Mouse (Mus musculus) CD8-positive naive resting alpha-beta T cell, adult 2 months (primary cell): ENCODE results near the gene Dusp8.

Experiments
- DNase-seq, 2 experiments: peaks; one replicate each; pipeline ENCODE4 v3.0.0; 2022; ENCODE audit warnings: low read depth in 2 of 2, low spot score in 2 of 2

Gene Dusp8

DNA sequence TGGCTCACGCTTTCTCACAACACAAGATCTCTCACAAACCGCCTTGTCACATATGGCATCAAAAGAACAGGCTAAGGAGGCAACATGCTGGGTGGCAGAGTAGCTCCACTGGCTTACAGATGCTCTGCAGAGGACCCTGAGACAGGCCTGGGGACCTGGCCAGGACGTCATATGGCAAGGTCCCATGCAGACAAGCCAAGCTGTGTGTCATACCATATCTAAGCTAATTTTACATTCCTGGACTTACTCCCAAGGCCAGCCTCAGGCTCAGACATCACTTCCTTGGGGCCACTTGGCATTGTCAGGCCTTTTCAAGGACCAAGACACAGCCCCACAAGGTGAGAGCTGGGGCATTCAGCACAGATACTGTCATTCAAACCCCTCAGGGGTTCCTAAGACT lies 40.2 kb downstream of the Dusp8 start:
- no peak for DNase-seq

DNA sequence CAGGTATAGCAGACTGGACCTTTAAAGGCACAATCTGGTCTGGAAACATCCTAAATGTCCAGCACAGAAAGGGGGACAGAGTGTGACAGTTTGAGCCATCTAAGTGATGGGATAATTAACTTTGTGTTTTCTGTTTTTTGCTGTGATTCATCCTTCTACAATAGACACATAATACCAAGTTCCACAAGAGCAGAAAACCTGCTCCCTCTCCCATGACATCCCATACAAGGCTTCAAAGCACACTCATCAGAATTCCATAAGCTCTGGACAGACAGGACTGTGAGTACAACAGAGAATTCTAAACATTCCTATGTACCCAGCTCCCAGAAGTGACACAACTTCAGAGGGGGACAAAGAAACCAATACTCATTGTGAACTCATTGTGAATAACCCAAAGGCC lies 45.1 kb downstream of the Dusp8 start:
- no peak for DNase-seq

DNA sequence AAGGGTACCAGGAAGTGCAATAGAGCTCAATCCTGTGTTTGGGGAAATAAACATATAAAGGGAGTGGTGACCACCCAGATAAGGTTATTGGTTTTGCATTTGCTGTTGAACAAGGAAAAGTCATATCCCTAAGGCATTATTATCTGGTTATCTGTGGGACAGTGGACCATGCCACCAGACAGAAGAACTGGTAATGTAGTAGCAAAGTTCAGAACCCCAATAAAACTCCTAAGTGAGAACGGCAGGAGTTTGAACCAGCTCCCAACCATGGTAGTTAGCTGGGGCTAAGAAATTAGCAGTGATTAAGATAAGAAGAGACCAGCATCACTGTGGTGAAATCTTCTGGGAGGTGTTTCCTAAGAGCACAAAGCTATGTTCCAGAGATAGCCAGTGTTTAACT lies 49.7 kb downstream of the Dusp8 start:
- no peak for DNase-seq

DNA sequence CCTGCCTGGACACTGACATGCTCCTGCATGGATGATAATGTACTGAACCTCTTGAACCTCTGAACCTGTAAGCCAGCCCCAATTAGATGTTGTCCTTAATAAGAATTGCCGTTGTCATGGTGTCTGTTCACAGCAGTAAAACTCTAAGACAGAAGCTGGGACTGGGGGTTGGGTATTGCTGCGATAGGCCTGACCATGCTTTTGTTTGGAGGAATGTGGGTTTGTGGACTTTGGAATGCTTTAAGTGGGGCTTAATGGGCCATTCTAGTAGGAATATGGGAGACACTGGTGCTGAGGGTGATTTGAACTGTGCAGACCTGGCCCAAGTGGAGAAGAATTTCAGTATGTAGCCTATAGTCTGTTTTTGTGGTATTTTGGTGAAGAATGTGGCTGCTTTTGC lies 50.3 kb downstream of the Dusp8 start:
- no peak for DNase-seq

DNA sequence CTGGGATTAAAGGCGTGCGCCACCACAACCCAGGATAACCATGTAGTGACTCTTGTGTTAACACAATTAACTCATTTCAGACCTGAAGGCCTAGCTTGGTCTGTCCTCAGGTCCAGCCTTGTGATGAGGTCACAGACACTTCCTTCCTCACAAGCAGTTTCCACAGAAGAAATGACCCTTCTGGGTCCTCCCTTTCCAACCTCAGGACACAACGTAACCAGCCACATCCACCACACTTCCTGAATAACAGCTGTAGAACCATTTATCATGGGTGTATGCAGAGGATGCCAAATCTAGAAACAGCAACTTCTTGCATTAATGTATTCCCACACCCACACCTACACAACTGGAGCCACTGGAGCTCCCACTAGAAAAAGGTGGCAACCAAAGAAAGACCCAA lies 54.9 kb downstream of the Dusp8 start:
- DNase-seq, result no peak

DNA sequence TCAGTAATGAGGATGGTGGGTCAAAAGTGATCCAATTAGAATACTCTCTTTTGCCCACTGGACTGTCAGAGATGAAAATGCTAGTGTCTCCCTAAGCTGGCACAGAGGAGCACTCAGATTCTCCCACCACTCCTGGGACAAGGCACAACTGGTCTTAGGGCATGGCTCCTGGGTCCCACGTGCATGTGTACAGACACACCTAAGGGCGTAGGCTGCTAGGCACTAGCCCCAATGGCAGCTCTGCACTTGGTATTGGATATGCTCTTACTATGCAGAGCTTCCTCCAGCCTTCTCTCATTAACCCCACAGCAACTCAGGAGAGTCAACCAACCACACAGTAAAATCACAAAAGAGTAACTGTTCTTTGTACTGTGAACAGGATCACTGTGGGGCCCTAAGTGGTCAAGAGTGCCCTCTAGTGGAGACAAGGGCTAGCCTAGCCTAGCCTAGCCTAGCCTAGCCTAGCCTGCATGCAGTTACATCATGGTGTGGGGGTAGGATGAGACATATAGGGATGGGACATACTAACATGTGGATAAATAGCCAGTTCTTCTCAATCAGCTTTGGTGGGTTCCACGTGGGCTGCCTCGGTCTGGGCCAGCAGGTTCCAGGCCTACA lies 58.0 kb downstream of the Dusp8 start:
- peak; percentile 40 to 61 for DNase-seq

DNA sequence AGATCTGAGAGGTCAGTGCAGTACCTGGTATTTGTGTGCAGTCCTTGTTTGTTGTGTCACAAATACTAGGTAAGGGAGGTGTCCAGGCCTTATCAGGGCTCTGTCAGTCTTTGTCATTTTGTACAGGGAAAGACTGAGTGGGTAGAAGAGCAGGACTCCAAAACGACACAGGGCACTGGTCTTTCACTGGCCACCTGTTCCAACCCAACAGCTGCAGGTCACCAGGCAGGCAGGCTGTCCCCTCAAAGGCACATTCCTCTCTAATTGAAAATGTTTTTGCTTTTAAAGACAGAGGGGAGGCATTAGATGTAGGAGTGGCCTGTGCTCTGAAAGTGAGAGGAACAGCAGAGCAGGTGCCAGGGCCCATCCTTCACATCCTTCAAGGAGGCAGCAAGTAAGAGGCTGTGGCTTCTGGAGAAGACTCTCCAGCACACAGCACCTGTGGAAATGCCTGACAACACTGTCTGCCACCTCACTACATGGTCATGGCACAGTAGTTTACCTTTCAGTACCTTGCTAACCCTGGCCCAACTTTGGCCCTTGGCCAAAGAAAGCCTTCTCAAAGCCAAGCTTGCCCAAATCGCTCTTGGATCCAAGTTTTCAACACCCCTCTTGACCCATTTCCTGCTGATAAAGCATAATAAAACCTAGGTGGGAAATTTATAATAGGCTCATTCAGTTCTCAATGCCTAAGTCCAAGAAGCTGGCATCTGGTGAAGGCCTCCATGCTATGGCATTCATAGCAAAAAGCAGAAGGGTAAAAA lies 60.4 kb downstream of the Dusp8 start:
- DNase-seq, result no peak

DNA sequence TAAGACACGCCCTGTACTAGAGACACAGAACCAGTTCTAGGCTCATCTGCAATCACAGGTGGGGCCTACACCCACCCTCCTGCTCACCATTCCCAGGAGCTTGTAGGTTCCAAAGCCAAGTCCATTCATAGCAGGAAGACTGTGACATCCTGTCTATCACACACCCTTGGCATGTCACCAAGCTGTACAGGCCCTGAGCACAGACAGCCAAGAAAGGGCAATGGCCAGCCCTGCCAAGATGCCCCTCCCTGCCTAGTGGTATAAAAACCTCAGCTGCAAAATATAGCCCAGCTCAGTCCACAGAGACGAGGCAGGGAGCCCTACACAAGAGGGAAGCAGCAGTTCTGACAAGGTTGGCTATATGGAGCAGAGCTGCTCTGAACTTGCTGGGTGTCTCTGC lies 61.4 kb downstream of the Dusp8 start:
- DNase-seq, result no peak

DNA sequence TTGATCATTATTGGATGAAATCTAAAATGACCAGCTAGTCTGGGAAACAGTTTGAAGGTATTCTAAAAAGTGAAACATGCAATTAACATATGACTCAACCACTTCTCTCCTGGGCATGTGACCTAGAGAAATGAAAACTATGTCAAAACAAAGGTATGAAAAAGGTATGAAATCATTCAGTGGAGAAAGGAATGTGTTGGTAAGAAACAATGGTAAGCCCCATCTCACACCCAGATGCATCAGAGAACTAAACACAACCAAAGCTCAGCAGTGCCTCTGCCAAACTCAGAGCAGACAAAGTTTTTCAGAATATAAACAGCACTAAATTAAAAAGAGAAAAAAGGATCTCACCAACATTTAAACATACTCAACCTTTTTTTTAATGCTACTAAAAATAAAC lies 65.6 kb downstream of the Dusp8 start:
- DNase-seq, result no peak
